Mouse (Mus musculus) CH12.LX (cell line): ENCODE data around the gene Podxl. TPM values are rescaled to one million over a fixed set of nuclear protein-coding genes. Genes with fewer than 3 reads are reported as not detected.

Experiments
- DNase-seq: peaks from one replicate; pipeline ENCODE4 v3.0.0-alpha.2; 2013; ENCODE audit errors: extremely low read depth
- H3K27ac ChIP-seq: 2 replicates; pipeline ENCODE4 v1.5.1; 2012; ENCODE audit warnings: low read depth, mild to moderate bottlenecking, control low read depth, moderate library complexity; ENCODE audit not compliant: insufficient read depth
- H3K27me3 ChIP-seq: replicated peaks from 2 replicates; pipeline ENCODE3; 2012; ENCODE audit warnings: inconsistent platforms
- H3K36me3 ChIP-seq, 2 experiments: replicated peaks in 1 of 2; 2 replicates each; pipeline versions ENCODE3 to v1.6.1; 2012; ENCODE audit warnings: inconsistent platforms in 1 of 2, low read length in 1 of 2, mild to moderate bottlenecking in 1 of 2, mixed read lengths in 1 of 2, moderate library complexity in 1 of 2; ENCODE audit not compliant: control insufficient read depth in 1 of 2, insufficient read depth in 1 of 2
- H3K4me1 ChIP-seq, 2 experiments: 2 replicates each; pipeline ENCODE4 v1.6.1; 2012; ENCODE audit warnings: inconsistent platforms in 1 of 2, moderate library complexity in 1 of 2; ENCODE audit not compliant: insufficient read depth in 2 of 2, control insufficient read depth in 1 of 2
- H3K4me2 ChIP-seq: 2 replicates; pipeline ENCODE4 v1.6.1; 2012; ENCODE audit warnings: low read depth, mild to moderate bottlenecking, control low read depth; ENCODE audit not compliant: poor library complexity, insufficient read depth, severe bottlenecking
- H3K4me3 ChIP-seq, 3 experiments: fragments of 150-350 bp in 1 of 3; sonication (generic) in 1 of 3; replicated peaks in 1 of 3; 2 replicates each; pipeline versions ENCODE3 to v1.5.1; 2011 to 2012; ENCODE audit warnings: low read depth in 2 of 3, low read length in 2 of 3, mild to moderate bottlenecking in 2 of 3, moderate library complexity in 2 of 3, control low read depth in 1 of 3, improper control_type of control experiment in 1 of 3, inconsistent platforms in 1 of 3, mixed read lengths in 1 of 3; ENCODE audit not compliant: poor library complexity in 1 of 3
- H3K79me2 ChIP-seq: replicated peaks from 2 replicates; pipeline ENCODE4 v1.6.1; 2012; ENCODE audit warnings: mild to moderate bottlenecking, moderate library complexity; ENCODE audit not compliant: control insufficient read depth, poor library complexity, insufficient read depth, severe bottlenecking; ENCODE audit errors: extremely low read depth
- H3K9ac ChIP-seq: 2 replicates; pipeline ENCODE4 v1.6.1; 2012; ENCODE audit warnings: low read depth, mild to moderate bottlenecking, control low read depth, moderate library complexity; ENCODE audit not compliant: insufficient read depth
- H3K9me3 ChIP-seq: replicated peaks from 2 replicates; pipeline ENCODE3; 2012; ENCODE audit warnings: low read length, inconsistent platforms, mixed read lengths
- CHD1 ChIP-seq: IDR thresholded peaks from 2 replicates; pipeline ENCODE4 v1.6.1; 2012; ENCODE audit warnings: low read depth, low read length, improper control_type of control experiment, inconsistent platforms
- CHD2 ChIP-seq: IDR thresholded peaks from 2 replicates; pipeline ENCODE4 v1.6.1; 2011; ENCODE audit warnings: low read length, improper control_type of control experiment
- CTCF ChIP-seq, 2 experiments: IDR thresholded peaks in 1 of 2; conservative IDR thresholded peaks in 1 of 2; 2 replicates each; pipeline ENCODE4 v1.5.1; 2011 to 2012; ENCODE audit warnings: low read depth in 2 of 2, low read length in 2 of 2, improper control_type of control experiment in 1 of 2, inconsistent platforms in 1 of 2, mild to moderate bottlenecking in 1 of 2, moderate library complexity in 1 of 2
- E2F4 ChIP-seq: IDR thresholded peaks from 2 replicates; pipeline ENCODE4 v1.6.1; 2011; ENCODE audit warnings: low read depth, low read length, improper control_type of control experiment; ENCODE audit not compliant: insufficient replicate concordance
- ELF1 ChIP-seq: IDR thresholded peaks from 2 replicates; pipeline ENCODE4 v1.6.1; 2014; ENCODE audit warnings: low read depth, mild to moderate bottlenecking, inconsistent platforms, low read length, improper control_type of control experiment
- EP300 ChIP-seq: IDR thresholded peaks from 2 replicates; pipeline ENCODE4 v1.6.1; 2011; ENCODE audit warnings: low read length, improper control_type of control experiment
- ETS1 ChIP-seq: conservative IDR thresholded peaks from 2 replicates; pipeline ENCODE4 v1.6.1; 2012; ENCODE audit warnings: low read depth, mild to moderate bottlenecking, inconsistent platforms, low read length, improper control_type of control experiment, moderate library complexity
- GABPA ChIP-seq: IDR thresholded peaks from 2 replicates; pipeline ENCODE4 v1.6.1; 2012; ENCODE audit warnings: low read depth, low read length, improper control_type of control experiment, inconsistent platforms; ENCODE audit not compliant: insufficient replicate concordance
- IRF4 ChIP-seq: IDR thresholded peaks from 2 replicates; pipeline ENCODE4 v1.6.1; 2014; ENCODE audit warnings: low read depth, mild to moderate bottlenecking, inconsistent platforms, low read length, improper control_type of control experiment
- JUN ChIP-seq: IDR thresholded peaks from 2 replicates; pipeline ENCODE4 v1.6.1; 2011; ENCODE audit warnings: low read depth, mild to moderate bottlenecking, low read length, improper control_type of control experiment, moderate library complexity; ENCODE audit not compliant: insufficient read depth
- JUND ChIP-seq: conservative IDR thresholded peaks from 2 replicates; pipeline ENCODE4 v1.6.1; 2011; ENCODE audit warnings: low read depth, low read length, improper control_type of control experiment
- MAX ChIP-seq: IDR thresholded peaks from 2 replicates; pipeline ENCODE4 v1.6.1; 2011; ENCODE audit warnings: low read length, improper control_type of control experiment
- MEF2A ChIP-seq: IDR thresholded peaks from 2 replicates; pipeline ENCODE4 v1.6.1; 2014; ENCODE audit warnings: low read depth, mild to moderate bottlenecking, inconsistent platforms, low read length, improper control_type of control experiment, borderline replicate concordance
- MXI1 ChIP-seq: IDR thresholded peaks from 2 replicates; pipeline ENCODE4 v1.6.1; 2011; ENCODE audit warnings: mild to moderate bottlenecking, low read depth, low read length, improper control_type of control experiment
- NELFE ChIP-seq: IDR thresholded peaks from 2 replicates; pipeline ENCODE4 v1.6.1; 2011; ENCODE audit warnings: low read depth, low read length, improper control_type of control experiment
- POLR2A ChIP-seq: IDR thresholded peaks from 2 replicates; pipeline ENCODE4 v1.6.1; 2011; ENCODE audit warnings: low read depth, mild to moderate bottlenecking, improper control_type of control experiment, low read length
- POLR2AphosphoS2 ChIP-seq: IDR thresholded peaks from 2 replicates; pipeline ENCODE4 v1.6.1; 2011; ENCODE audit warnings: low read depth, low read length, improper control_type of control experiment
- RAD21 ChIP-seq: IDR thresholded peaks from 2 replicates; pipeline ENCODE4 v1.6.1; 2011; ENCODE audit warnings: low read depth, mild to moderate bottlenecking, low read length, improper control_type of control experiment, moderate library complexity
- RCOR1 ChIP-seq: conservative IDR thresholded peaks from 2 replicates; pipeline ENCODE4 v1.6.1; 2012; ENCODE audit warnings: low read depth, mild to moderate bottlenecking, inconsistent platforms, low read length, improper control_type of control experiment
- SIN3A ChIP-seq: IDR thresholded peaks from 2 replicates; pipeline ENCODE4 v1.6.1; 2012; ENCODE audit warnings: low read length, improper control_type of control experiment, inconsistent platforms
- SMC3 ChIP-seq: IDR thresholded peaks from 2 replicates; pipeline ENCODE4 v1.6.1; 2011; ENCODE audit warnings: low read depth, low read length, improper control_type of control experiment
- TBP ChIP-seq: conservative IDR thresholded peaks from 2 replicates; pipeline ENCODE4 v1.6.1; 2011; ENCODE audit warnings: low read depth, low read length, improper control_type of control experiment
- TCF12 ChIP-seq: IDR thresholded peaks from 2 replicates; pipeline ENCODE4 v1.6.1; 2014; ENCODE audit warnings: low read depth, mild to moderate bottlenecking, inconsistent platforms, low read length, improper control_type of control experiment
- UBTF ChIP-seq: IDR thresholded peaks from 2 replicates; pipeline ENCODE4 v1.6.1; 2012; ENCODE audit warnings: low read depth, mild to moderate bottlenecking, inconsistent platforms, low read length, improper control_type of control experiment, moderate library complexity
- USF2 ChIP-seq: conservative IDR thresholded peaks from 2 replicates; pipeline ENCODE4 v1.6.1; 2011; ENCODE audit warnings: low read depth, low read length, improper control_type of control experiment
- ZKSCAN1 ChIP-seq: IDR thresholded peaks from 2 replicates; pipeline ENCODE4 v1.6.1; 2012; ENCODE audit warnings: low read depth, inconsistent platforms, low read length, improper control_type of control experiment, borderline replicate concordance
- dilution Hi-C: fragments of 300-500 bp; cut with MboI; formaldehyde crosslinking; loops from 2 replicates; pipeline ENCODE4 v1.14.3; 2020; ENCODE audit warnings: low sequenced_read_pairs; ENCODE audit not compliant: extremely low pct_unique_long_range_greater_than_20kb, extremely low pct_ligation_motif_present
- in situ Hi-C: fragments of 300-500 bp; cut with MboI; formaldehyde crosslinking; loops from 3 replicates; pipeline ENCODE4 v1.14.3; 2019; ENCODE audit warnings: low sequenced_read_pairs, low pct_ligation_motif_present, low pct_unique_long_range_greater_than_20kb, mixed read lengths
- polyA plus RNA-seq: library from polyadenylated mRNA; unstranded; fragments of >175 nt; gene quantifications from 2 replicates; pipeline ENCODE4 v1.2.1, GENCODE M21; 2012; ENCODE audit warnings: low read depth; ENCODE audit not compliant: insufficient read length
- total RNA-seq, 2 experiments: library from RNA; depleted of rRNA; stranded (reverse); fragments of 300-350 nt in 1 of 2; fragments of >200 nt in 1 of 2; gene quantifications; 2 replicates each; pipeline ENCODE4 v1.2.3; 2012 to 2014

The Podxl gene
- total and polyA plus RNA-seq, 3 experiments: not detected

DNA sequence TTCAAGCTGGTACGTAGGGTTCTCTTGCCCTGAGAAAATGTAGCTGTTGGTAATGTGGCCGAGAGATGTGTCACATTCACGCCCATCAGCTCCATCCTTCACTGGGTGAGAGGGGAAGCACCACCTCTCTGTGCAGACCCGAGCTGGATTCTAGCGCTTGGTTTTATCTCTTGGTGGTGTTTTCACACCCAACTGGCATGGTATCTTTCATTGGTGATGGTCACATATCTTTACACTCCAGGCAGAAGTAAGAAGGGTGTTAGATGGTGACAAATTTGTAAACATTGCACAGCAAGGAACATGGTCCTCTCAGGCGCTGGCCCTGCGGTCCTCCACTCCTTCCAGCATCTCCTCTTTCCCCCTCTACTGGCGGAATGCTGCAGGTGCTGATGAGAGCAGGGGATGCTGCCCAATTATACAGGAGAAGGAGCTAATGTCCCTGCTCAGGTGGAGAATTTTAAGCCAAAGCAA lies 44.7 kb downstream of the Podxl start:
- Histone ChIP-seq H3K4me2 (no peak overlapping the region), H3K4me3 (no peak overlapping the region), H3K27me3 (no peaks in the 10 kb centered on the region), H3K9ac (no peak overlapping the region), H3K79me2 (no peaks in the 10 kb centered on the region), H3K9me3 (no peaks in the 10 kb centered on the region), H3K36me3 (peaks cover 2 to 18% of the 10 kb centered on the region in 2 experiments), H3K4me1 (peaks cover 0 to 44% of the 10 kb centered on the region in 2 experiments; a peak in 2 of 4 replicates)
- dilution Hi-C loops (no loop called here), in situ Hi-C loops (no loop called here)
- DNase-seq: peak; percentile 34
- TF ChIP-seq ELF1 (no peak), CTCF (conservative IDR thresholded peaks at IDR 0.05 in 1 of 2, IDR thresholded peaks at IDR 0.05 in 1 of 2; ENCODE audit: low read depth in 2 of 2, low read length in 2 of 2) (peak; percentile 20 to 53; a peak in 3 of 4 replicates), NELFE (no peak), POLR2A (no peak), RCOR1 (no peak), CHD2 (no peak), GABPA (no peak), JUN (no peak), ETS1 (no peak), UBTF (no peak), SMC3 (peak; percentile 32), RAD21 (peak; percentile 31), E2F4 (no peak), SIN3A (no peak), ZKSCAN1 (no peak), MAX (no peak), TBP (no peak), MEF2A (no peak)
- TF ChIP-seq, all 38 proteins: peak for 3
- no peak overlapping the region for H3K27ac ChIP-seq

DNA sequence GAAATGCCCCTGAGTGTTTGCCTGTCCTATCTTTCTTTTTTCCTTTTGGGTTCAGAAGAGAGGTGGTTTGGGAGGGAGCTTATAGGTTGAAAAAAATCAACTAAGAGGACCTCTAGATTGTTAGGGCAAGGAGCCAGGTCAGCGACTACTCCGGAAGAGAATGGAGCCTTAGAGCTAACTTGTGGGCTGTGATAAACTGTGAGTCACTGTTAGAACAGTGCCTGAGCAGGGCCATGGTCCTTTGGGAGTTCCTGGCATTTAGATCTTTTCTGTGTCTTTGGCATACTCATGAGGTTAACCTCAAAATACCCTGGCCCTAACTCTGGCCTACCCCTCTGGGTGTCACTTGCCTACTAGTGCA lies 45.5 kb downstream of the Podxl start:
- DNase-seq: no peak
- Histone ChIP-seq H3K27ac (no peak overlapping the region), H3K9ac (no peak overlapping the region), H3K4me2 (no peak overlapping the region), H3K36me3 (peaks cover 2 to 23% of the 10 kb centered on the region in 2 experiments), H3K4me3 (no peak overlapping the region), H3K9me3 (no peaks in the 10 kb centered on the region), H3K27me3 (no peaks in the 10 kb centered on the region), H3K4me1 (peaks cover 0 to 44% of the 10 kb centered on the region in 2 experiments; a peak in 2 of 4 replicates), H3K79me2 (no peaks in the 10 kb centered on the region)
- in situ Hi-C loops (no loop called here), dilution Hi-C loops (no loop called here)
- TF ChIP-seq CHD2: no peak
- TF ChIP-seq CHD1: no peak
- no peak for TF ChIP-seq RAD21
- TF ChIP-seq TCF12: no peak
- TF ChIP-seq MXI1: no peak
- no peak for TF ChIP-seq GABPA
- no peak for TF ChIP-seq MAX
- TF ChIP-seq POLR2AphosphoS2: no peak
- TF ChIP-seq ZKSCAN1: no peak
- no peak for TF ChIP-seq NELFE
- TF ChIP-seq IRF4: no peak
- no peak for TF ChIP-seq EP300
- no peak for TF ChIP-seq SIN3A
- no peak for TF ChIP-seq ETS1
- TF ChIP-seq ELF1: no peak
- no peak for TF ChIP-seq POLR2A
- TF ChIP-seq USF2: no peak
- no peak for TF ChIP-seq CTCF (conservative IDR thresholded peaks at IDR 0.05 in 1 of 2, IDR thresholded peaks at IDR 0.05 in 1 of 2; ENCODE audit: low read depth in 2 of 2, low read length in 2 of 2)
- TF ChIP-seq JUND: no peak
- no peak for TF ChIP-seq RCOR1
